Mouse (Mus musculus): ENCODE data around the gene Tgfb2.

- TF ChIP-seq ETS1 (IDR thresholded peaks at IDR 0.05; ENCODE audit: low read depth, low read length) (no peak), RAD21 (IDR thresholded peaks at IDR 0.05; ENCODE audit: low read depth, low read length) (no peak), CTCF (IDR thresholded peaks at IDR 0.05 in 2 of 3, conservative IDR thresholded peaks at IDR 0.05 in 1 of 3; ENCODE audit: control insufficient read depth in 1 of 3, insufficient read depth in 1 of 3, low read depth in 2 of 3, low read length in 3 of 3, poor library complexity in 1 of 3, severe bottlenecking in 1 of 3) (no peak), CHD1 (IDR thresholded peaks at IDR 0.05; ENCODE audit: low read depth, low read length) (no peak), E2F4 (IDR thresholded peaks at IDR 0.05; ENCODE audit: borderline replicate concordance, low read depth, low read length) (no peak), EP300 (IDR thresholded peaks at IDR 0.05; ENCODE audit: low read depth in 1 of 2, low read length in 2 of 2) (no peak)
These were observed 47.0 kb downstream of the Tgfb2 start for GRCm38 (mm10) chr1:186658783-186659182.

Measured in MEL (cell line).